Mouse (Mus musculus): ENCODE measurements around the gene Cdh26. TPM values are rescaled to one million over a fixed set of nuclear protein-coding genes. Genes with fewer than 3 reads are reported as not detected.
A peak's percentile ranks its signal among the peaks of the same experiment; 100 is the strongest.

Gene Cdh26
- under 1 TPM in 1 of 2 experiments, not detected in 1; 0.30 TPM for total RNA-seq (2021)
- long read RNA-seq, experiment 1, partial matches to known transcripts, result 1 of 1 reads
- long read RNA-seq, experiment 1, other reads (novel, unspliced or antisense), result 0 of 1 reads
- long read RNA-seq, experiment 2, partial matches to known transcripts, result 1 of 1 reads
- long read RNA-seq, experiment 2, other reads (novel, unspliced or antisense), result 0 of 1 reads

GRCm38 (mm10) chr2:178430231-178430630, at the start of gene Cdh26:
TSS of gene Cdh26 (plus strand) at chr2:178430531.
- DNase-seq (ENCODE audit: low spot score in 2 of 2), result no peak

DNA sequence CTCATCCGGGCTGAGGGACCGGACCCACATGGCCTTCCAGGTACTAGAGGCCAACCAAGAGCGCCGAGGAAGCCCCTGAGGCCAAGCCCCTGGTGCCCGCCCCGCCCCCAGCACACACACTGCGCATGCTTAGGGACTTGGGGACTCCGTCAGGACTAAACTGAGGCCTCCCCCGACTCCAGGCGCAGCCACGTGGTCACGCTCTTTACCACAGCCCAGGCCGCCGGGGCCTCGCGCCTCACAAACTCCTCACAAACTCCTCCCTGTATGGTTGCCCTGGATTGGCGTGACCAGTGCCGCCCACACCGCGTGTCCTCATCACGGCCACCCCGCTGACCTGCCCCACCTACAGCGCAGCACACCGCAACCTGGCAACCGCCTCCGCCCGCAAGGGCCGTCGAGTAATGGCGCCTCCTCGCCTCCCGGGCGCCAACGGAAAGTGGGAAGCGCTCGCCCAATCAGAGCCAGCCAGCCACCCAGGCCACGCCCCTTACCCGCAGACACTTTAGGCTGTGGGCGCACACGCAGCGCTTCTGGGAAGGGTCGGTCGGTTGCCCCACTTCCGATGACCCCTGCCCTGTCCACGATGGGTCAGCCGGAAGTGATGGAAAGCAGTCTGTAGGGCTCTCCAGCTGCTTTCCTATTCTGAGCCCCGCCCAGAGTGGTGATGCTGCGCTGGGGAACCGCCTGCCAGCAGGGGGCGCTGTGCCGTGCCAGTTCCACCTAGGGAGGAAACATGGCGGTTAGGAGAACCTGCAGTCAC, 23.1 kb upstream of the Cdh26 start, which contains the start of gene Sycp2:
TSS of gene Sycp2 (minus strand) at position 633 of the 763 bp plus-strand sequence.
- DNase-seq (ENCODE audit: low spot score in 2 of 2), result no peak

- DNase-seq (ENCODE audit: low spot score in 2 of 2), result no peak
Observed at GRCm38 (mm10) chr2:178409024-178409423, 21.3 kb upstream of the Cdh26 start.

DNA sequence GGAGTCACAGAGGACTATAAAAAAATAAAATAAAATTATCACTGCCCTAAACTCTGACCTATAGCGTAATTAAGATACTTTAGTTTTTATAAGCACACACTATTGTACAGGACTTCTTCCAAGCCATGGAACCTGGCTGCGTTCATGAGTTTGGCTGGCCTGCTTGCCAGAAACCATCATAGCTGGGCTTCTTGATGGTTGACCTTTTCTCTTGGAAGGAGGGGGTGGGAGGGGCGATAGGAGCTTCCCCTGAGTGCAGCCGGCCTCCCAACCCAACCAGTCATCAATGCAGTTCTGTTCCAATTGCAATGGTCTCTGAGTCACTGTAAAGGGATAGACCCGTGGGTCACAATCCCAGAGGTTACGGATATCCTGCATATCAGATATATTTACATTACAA, 20.0 kb upstream of the Cdh26 start:
- no peak for DNase-seq (ENCODE audit: low spot score in 2 of 2)

DNA sequence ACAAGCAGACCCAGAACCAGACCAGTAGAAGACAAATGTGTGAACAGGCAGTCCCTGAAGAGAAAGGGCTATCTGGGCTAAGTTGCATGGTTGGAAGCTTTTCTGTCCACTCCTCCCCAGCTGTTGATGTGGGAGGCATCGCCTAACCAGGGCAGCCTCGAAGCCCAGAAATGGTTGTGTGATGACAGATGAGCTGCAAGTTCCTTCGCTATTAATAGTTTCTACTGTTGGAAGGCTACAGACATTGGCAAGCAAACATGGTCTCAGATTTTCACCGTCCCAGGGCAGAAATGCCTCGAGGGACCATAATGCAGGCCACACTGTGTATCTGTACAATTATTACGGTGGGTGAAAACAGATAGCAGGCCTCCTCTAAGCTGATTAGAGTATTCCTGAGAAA, 17.7 kb upstream of the Cdh26 start:
- DNase-seq (ENCODE audit: low spot score in 2 of 2), result no peak

DNA sequence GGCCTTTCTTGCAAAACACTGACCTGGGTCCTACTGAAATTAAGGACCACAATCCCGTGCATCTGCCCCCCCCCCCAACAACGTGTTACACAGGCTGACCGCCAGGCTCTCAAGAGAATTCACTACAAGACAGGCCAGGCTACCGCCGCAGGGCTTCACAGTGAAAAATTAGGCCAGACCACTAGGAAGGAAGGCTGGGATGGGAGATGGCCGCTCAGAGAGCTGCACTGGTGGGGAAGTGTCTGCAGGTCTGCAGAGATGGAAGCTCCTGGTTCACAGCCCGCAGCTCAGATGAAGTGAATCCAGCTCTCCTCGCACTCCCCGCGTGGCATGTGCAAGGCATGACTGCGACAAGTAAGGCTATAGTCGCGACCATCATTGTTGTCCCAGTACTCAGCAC, 17.2 kb upstream of the Cdh26 start:
- DNase-seq (ENCODE audit: low spot score in 2 of 2), result no peak

DNA sequence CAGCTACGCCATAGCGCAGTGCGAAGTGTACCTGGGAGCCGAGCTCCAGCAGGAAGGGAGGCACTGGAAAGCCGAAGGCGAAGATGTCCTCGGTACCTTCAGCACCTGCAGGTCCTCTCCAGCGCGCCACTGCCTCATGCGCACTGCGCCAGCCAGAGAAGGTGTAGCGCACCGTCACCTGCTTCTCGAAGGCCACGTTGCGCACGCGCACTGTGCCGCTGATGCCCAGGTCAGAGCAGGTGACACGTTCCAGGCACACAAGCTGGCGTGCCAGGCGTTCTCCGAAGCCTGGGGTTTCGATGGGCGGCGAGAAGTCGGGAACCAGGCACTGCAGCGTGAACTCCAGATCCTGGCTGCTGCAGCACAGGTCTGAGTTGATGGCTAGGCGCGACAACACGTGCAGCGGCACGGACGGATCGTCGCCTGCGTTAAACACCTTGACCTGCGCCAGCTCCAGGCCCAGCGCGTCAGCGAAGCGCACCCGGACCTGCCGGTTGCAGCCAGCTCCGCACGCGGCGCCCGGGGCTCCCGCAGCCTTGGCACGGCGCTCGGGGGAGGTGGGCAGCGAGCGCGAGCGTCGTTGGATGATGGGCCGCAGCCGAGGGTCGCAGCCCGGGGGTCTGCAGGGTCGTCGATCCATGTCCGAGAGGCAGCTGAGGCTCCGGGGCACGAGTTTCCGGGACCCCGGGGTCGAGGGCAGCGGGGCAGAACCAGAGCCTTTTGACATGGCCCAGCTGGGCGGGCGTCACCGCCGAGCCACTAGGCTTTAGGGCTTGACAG, 16.7 kb upstream of the Cdh26 start:
- DNase-seq (ENCODE audit: low spot score in 2 of 2), result no peak

DNA sequence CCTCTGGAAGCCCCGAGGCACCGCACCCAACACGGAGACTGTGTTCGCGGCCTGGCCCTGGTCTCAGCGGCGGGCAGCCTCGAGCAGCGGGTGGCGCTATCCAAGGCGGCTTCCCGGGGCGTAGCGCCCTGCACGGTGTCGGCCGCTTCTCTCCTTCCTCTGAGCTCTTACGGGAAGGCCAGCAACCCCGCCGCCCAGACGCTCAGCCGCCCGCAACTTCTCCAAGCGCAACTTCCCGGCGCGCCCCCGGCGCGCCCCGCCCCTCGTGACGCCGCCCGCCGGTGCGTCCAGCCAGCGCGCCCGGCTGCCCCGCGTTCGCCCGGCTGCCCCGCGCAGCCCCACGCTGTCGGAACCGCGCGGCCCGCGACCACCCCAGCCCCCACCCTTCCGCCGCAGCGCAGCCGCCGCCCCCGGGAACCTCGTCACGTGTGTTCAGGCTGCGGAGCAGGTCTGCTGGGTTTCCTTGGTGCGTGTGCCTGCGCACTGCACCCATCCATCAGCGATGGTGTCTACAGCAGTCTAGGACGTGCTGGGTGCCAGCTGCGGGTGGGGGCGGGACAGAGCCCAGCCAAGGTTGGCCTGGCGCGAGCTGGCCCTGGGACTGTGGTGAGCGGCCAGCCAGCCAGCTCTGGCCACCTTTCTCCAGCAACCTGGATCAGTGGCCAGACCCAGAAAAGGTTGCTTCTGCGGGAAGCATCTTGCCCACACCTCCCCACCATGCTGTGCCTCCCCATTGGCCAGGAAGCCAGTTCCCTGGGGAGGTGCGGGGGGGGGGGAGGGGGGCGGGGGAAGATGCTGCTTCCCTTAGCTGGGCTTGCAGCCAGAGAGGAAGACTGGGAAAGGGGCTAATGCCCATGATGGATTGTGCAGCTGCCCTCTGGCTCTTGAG, 15.8 kb upstream of the Cdh26 start, which contains the start of the genes Ppp1r3d and Fam217b:
TSS of gene Ppp1r3d (minus strand) at position 212 of the 889 bp plus-strand sequence.
TSS of gene Fam217b (plus strand) at position 264 of the 889 bp plus-strand sequence.
- DNase-seq (ENCODE audit: low spot score in 2 of 2), result peak; percentile 54 to 73

GRCm38 (mm10) chr2:178415150-178415448, 15.2 kb upstream of the Cdh26 start:
- DNase-seq (ENCODE audit: low spot score in 2 of 2), result no peak

GRCm38 (mm10) chr2:178416427-178416826, 13.9 kb upstream of the Cdh26 start:
- DNase-seq (ENCODE audit: low spot score in 2 of 2), result no peak

- no peak for DNase-seq (ENCODE audit: low spot score in 2 of 2)
Observed at GRCm38 (mm10) chr2:178416970-178417369, 13.4 kb upstream of the Cdh26 start.

- no peak for DNase-seq (ENCODE audit: low spot score in 2 of 2)
Observed at GRCm38 (mm10) chr2:178420576-178420975, 9.8 kb upstream of the Cdh26 start.

GRCm38 (mm10) chr2:178421603-178422002, 8.7 kb upstream of the Cdh26 start:
- no peak for DNase-seq (ENCODE audit: low spot score in 2 of 2)

- no peak for DNase-seq (ENCODE audit: low spot score in 2 of 2)
Observed at GRCm38 (mm10) chr2:178422186-178422585, 8.1 kb upstream of the Cdh26 start.

GRCm38 (mm10) chr2:178423223-178423622, 7.1 kb upstream of the Cdh26 start:
- peak in 1 of 2 experiments; percentile 0 for DNase-seq (ENCODE audit: low spot score in 2 of 2)

DNA sequence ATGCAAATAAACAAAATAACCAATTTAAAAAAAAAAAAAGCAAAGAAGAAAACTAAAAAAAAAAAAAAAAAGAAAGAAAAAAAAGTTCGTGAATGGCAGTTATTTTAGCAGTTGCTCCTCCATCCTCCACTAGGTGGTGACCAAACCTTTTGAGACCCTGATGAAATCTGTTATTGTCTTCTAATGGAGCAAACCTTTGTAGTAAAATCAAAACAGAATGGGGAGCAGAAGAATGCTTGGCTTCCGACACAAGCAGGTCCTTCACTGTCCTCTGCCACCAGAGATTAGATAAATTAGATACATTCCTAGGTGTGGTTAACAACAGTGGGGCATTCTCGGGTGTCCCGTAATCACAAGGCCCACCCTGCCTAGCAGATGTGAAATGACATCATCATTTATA, 4.1 kb upstream of the Cdh26 start:
- peak; percentile 23 to 55 for DNase-seq (ENCODE audit: low spot score in 2 of 2)

GRCm38 (mm10) chr2:178427181-178427580, 3.1 kb upstream of the Cdh26 start:
- no peak for DNase-seq (ENCODE audit: low spot score in 2 of 2)

DNA sequence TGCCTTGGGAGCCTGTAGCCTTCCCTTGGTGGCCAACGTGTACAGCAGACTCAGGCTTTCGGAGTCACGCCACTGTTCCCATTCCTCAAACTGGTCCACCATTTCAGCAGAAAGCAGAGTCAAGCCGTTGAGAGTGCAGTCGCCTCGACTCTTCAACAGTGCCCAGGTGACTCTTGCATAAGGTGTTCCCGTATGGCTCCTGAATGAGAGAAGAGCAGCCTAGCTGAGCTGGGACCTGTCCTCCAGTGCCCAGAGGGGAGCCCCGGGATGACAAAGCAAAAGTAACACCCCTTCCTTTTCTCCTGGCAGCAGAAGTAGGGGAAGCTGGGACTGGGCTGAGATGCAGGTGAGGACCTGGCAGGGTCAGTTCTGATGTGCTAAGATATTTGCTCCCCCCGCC, 2.1 kb upstream of the Cdh26 start:
- no peak for DNase-seq (ENCODE audit: low spot score in 2 of 2)

GRCm38 (mm10) chr2:178428676-178429075, 1.7 kb upstream of the Cdh26 start:
- no peak for DNase-seq (ENCODE audit: low spot score in 2 of 2)

- no peak for DNase-seq (ENCODE audit: low spot score in 2 of 2)
Observed at GRCm38 (mm10) chr2:178429426-178429825, 905 bp upstream of the Cdh26 start.

DNA sequence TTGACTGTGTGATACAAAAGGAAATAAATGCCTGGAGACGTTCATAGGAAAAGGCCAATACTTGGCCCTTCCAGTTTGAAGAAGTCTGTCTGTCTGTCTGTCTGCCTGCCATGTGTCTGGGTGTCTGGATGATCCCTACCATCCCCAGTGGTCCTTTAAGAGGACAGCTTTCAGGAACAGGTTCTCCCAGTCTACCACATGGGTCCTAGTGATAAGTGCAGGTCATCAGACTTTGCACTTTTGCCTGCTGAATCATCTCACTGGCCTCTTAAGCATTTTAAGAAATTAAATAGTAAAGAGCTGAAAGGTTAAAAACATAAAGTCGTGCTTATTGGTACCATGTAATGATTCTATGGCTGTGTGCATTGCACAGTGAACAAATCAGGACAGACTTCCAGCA, 3.2 kb downstream of the Cdh26 start:
- no peak for DNase-seq (ENCODE audit: low spot score in 2 of 2)

Data from layer of hippocampus, postnatal 14 days (tissue).